Mouse (Mus musculus) kidney, adult 9 months (tissue): Measurements from ENCODE around the gene Pde4c.

ENCODE experiments used
- DNase-seq: peaks from one replicate; pipeline ENCODE4 v3.0.0; 2022

Gene Pde4c

DNA sequence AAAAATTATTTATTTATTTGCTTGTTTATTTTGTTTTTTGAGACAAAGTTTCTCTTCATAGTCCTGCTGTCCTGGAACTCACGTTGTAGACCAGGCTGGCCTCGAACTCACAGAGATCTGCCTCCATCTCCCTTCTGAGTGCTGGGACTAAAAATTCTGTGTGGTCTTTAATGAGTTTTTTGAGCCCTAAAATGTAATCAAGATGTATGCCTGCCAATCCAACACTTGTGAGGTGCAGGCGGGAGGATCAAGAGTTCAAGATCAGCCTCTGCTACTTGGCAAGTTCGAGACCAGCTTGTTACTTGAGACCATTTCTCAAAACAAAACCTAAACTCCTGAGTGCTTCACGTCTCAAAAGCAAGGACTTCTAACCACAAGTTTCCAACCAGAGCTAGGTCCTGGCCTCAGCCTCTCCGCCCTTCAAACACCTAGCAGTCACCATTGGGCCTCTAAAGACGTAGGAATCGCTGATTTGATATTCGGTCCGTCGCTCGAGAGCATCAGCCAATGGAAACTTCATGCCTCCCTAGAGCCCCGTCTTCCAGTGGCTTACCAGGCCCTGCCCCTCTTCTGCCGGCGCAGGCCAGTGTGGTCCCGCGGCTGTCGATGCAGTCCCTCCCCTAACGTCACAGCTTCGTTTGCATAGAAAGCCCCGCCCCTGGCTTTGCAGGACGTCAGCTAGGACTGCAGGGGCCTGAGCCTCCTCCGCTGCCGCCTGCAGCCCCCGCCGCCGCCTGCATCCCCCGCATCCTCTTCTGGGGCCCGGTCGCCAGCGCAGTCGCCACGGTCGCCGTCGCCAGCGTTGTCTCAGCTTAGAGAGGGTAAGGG is 30.7 kb downstream of the Pde4c start, which contains the start of gene Rab3a:
TSS of gene Rab3a (plus strand) at position 637 of the 828 bp plus-strand sequence.
- DNase-seq = peak; percentile 99

DNA sequence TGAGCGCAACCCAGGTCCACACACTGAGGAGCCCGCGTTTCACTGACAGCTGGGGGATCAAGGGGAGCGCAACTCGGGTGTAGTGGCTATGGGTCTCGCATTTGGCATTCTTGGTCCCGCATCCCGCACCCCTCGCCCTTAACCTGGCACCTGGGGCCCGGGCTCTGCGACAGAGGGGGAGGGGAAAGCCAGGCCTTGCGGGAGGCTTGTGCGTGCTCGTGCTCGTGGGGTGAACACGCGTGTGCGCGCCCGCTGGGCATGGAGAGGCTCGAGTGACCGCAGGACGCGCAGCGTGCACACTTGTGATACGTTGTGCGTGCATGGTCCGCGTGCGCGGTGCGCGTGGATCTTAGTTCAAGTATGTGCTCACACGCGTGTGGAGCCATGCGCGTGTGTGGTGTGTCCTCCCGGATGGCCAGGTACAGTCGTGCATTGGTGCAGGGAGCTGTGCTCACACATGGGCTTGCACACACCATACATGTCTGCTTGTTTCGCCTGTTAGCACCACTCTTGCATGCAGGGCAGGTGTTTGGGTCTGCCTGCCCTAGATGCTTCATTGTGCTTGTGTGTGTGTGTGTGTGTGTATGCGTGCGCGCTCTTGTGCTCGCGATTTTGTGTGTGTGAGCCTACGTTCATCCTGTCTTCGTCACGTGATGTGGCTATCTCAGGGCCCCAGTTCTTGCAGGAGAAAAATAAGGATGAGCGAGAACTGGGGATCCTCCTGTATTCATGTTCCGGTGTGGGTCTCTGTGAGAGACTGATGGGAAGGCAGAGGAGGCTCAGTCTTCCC is 31.5 kb downstream of the Pde4c start:
- peak; percentile 56 for DNase-seq

DNA sequence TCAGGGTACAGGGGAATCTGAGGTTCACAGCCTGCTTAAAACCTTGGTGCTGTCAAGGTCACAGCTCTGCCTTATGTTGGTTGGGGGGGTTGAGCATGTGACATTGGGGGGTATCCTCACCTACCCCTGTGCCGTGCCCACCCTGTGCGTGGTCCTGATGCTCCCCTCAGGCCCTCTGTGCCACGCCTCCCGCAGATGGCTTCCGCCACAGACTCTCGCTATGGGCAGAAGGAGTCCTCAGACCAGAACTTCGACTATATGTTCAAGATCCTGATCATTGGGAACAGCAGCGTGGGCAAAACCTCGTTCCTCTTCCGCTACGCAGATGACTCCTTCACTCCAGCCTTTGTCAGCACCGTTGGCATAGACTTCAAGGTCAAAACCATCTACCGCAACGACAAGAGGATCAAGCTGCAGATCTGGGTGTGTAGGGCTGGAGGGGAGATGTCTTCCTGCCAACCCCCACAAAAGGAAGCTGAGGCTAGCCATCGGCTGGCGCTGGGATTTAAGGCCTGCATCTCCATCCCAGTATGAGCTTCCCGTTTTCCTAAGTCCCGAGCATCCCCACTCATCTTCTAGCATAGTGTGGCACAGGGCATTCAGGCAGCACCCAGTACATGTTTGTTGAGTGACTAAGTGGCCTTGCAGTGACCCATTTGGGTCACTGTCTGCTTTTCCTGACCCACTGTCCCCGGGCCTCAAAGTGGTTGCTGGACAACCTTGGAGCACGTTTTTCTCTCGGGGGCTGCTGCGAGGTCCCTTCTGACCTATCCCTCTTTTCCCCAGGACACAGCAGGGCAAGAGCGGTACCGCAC is 32.3 kb downstream of the Pde4c start:
- peak; percentile 22 for DNase-seq

GRCm38 (mm10) chr8:70756476-70757040 is 33.0 kb downstream of the Pde4c start:
- DNase-seq = peak; percentile 20

GRCm38 (mm10) chr8:70757523-70758307 is 34.2 kb downstream of the Pde4c start:
- peak; percentile 42 for DNase-seq

DNA sequence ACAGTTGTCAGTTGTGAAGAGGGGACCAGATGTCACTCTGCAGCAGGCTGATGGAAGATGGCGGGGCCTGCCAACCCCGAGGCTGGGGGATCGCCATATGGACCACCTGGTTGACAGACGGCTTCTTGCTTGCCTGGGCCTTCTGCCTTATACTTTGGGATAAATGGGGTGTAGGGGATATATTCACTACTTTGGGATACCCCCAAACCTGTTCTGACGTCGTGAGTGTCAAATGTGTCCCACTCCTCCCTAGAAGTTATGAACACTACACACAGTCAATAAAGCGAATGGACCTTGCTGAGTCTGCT is 34.7 kb downstream of the Pde4c start:
- DNase-seq = peak; percentile 14

- DNase-seq = no peak
These were observed 35.4 kb downstream of the Pde4c start for GRCm38 (mm10) chr8:70758616-70759561.

DNA sequence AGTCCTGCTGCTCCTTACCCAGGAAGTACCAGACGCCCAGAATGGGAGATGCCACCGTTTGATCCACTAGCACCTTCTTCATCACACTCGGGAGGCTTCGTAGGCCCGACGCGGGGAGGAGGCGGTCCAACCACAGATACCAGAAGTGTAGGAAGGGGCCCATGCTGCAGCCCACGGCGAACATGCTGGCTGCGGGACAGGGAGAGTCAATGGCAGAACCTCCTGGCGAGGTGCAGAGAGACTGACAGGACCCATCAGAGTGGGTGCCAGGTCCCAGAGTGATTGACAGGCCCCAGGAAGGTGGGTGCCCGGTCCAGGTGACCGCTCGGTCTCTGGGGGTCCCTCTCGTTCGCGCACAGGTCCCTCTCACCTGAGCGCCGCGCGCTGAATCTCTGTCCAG is 36.8 kb downstream of the Pde4c start:
- no peak for DNase-seq

- peak; percentile 99 for DNase-seq
These were observed 37.4 kb downstream of the Pde4c start, which contains the start of gene Mpv17l2 for GRCm38 (mm10) chr8:70760775-70761406. Gene Mpv17l2, minus strand, starts transcription at chr8:70760946.

- no peak for DNase-seq
These were observed 38.6 kb downstream of the Pde4c start for GRCm38 (mm10) chr8:70762118-70762517.

- DNase-seq = peak; percentile 76
These were observed 39.8 kb downstream of the Pde4c start for GRCm38 (mm10) chr8:70763354-70763753.

DNA sequence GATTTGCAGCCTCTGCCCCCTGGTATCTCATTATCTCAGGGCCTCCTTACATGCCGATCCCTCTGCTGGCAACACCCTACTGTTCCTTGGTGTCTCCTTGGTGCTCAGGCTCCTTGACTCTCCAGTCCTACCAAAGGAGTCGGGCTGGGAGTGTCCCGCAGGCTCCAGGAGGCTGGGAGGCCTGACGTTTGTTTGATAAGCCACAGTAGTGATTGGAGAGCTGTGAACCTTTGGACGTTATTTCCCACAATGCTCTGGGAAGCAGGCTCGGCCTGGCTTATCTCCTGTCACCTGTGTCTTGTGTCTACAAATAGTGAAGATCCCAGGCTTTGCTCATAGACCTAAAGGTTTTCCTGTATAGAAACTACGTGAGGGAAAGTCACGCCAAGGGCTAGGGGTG is 40.5 kb downstream of the Pde4c start:
- no peak for DNase-seq

GRCm38 (mm10) chr8:70764676-70765075 is 41.2 kb downstream of the Pde4c start:
- peak; percentile 47 for DNase-seq

DNA sequence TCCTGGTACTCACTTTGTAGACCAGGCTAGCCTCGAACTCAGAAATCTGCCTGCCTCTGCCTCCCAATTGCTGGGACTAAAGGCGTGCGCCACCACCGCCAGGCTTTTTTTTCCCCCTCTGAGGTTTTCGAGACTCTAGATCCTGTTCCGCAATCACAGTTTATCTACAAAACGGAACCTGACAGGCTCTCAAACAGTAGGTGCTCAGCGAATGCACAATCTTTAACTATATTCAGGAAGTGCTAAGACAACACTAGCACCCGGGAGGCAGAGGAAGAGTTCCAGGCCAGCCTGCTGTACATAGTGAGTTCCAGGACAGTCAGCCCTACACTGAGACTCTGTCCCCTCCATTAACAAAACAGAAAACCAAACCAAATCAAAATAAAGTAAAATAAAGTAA is 41.8 kb downstream of the Pde4c start:
- DNase-seq = no peak

DNA sequence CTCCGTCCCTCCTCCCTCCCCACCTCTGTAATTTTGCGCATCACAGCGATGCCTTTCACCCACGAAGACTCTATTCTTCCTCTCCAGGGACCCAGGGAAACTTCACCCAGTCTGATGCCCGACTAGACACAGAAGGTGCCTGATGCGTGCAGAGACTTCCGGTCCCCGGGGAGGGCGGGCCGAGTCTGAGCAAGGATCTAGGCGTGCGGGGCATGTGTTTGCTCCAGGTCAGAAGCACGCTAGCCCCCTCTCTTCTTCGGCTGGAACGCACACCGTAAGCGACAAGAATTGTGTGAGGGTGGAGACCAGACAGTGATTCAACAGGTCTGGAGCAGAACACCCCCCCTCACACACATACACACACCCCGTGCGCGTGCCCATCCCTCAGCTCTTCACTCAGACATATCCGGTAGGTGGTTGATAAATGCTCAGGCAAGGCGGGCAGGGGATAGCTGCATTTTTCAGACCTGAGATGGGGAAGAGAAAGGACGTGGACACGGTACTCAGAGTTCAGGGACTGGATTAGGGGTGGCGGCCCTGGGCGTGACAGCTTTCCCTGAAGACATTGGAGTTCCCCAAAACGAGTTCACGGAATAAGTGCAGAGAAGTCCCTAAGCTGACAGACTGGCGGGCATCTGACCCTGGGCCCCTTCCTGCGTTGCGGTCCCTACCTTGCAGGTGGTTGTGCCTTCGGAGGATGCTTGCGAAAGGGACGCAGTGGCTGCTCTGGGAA is 42.5 kb downstream of the Pde4c start:
- DNase-seq = no peak

- DNase-seq = peak; percentile 95
These were observed 43.3 kb downstream of the Pde4c start for GRCm38 (mm10) chr8:70766571-70767440.

GRCm38 (mm10) chr8:70767503-70767902 is 44.0 kb downstream of the Pde4c start:
- peak; percentile 26 for DNase-seq

- DNase-seq = peak; percentile 38
These were observed 44.8 kb downstream of the Pde4c start for GRCm38 (mm10) chr8:70768231-70768776.
